Mouse (Mus musculus): ENCODE data around the gene 2610318N02Rik.

GRCm38 (mm10) chr16:17086241-17086640 lies 38.7 kb downstream of the 2610318N02Rik start:
- TF ChIP-seq CTCF (IDR thresholded peaks at IDR 0.05; ENCODE audit: insufficient read depth, low read length) (no peak), POLR2A (IDR thresholded peaks at IDR 0.05; ENCODE audit: borderline replicate concordance, extremely low read depth, low read depth, low read length) (no peak)

All from lung, adult 2 months (tissue).